Mouse (Mus musculus) heart, embryonic 14.5 days (tissue): ENCODE measurements around the gene Mrvi1. TPM values are rescaled to one million over a fixed set of nuclear protein-coding genes. Genes with fewer than 3 reads are reported as not detected.

Experiments
- ATAC-seq: fragments of 200-750 bp; cut with Nextera tagmentation; 2 replicates; pipeline ENCODE4 v1.8.0; 2017; ENCODE audit warnings: low read depth, moderate TSS enrichment; ENCODE audit not compliant: insufficient number of reproducible peaks, insufficient read depth, low FRiP score
- H3K27ac ChIP-seq, 2 experiments: fragments of 200-500 bp in 1 of 2; fragments of 300-500 bp in 1 of 2; sonication (generic) in 1 of 2; replicated peaks in 1 of 2; 2 replicates each; pipeline ENCODE4 v1.5.1; 2012 to 2014; ENCODE audit warnings: low read depth in 2 of 2, low read length in 2 of 2, control low read depth in 1 of 2, mild to moderate bottlenecking in 1 of 2, mixed read lengths in 1 of 2; ENCODE audit not compliant: control insufficient read depth in 1 of 2, insufficient read depth in 1 of 2
- H3K27me3 ChIP-seq: fragments of 300-500 bp; sonication (generic); 2 replicates; pipeline ENCODE4 v1.6.1; 2014; ENCODE audit warnings: mild to moderate bottlenecking, low read length, control low read depth; ENCODE audit not compliant: control insufficient read depth, insufficient read depth
- H3K36me3 ChIP-seq: fragments of 300-500 bp; sonication (generic); 2 replicates; pipeline ENCODE4 v1.6.1; 2014; ENCODE audit warnings: mild to moderate bottlenecking, control low read depth, low read length, mixed read lengths; ENCODE audit not compliant: control insufficient read depth, insufficient read depth
- H3K4me1 ChIP-seq, 2 experiments: fragments of 200-500 bp in 1 of 2; fragments of 300-500 bp in 1 of 2; sonication (generic) in 1 of 2; 2 replicates each; pipeline ENCODE4 v1.6.1; 2012 to 2014; ENCODE audit warnings: low read length in 2 of 2, control low read depth in 1 of 2, mixed read lengths in 1 of 2; ENCODE audit not compliant: control insufficient read depth in 2 of 2, insufficient read depth in 2 of 2
- H3K4me2 ChIP-seq: fragments of 300-500 bp; sonication (generic); 2 replicates; pipeline ENCODE4 v1.6.1; 2014; ENCODE audit warnings: mild to moderate bottlenecking, low read length
- H3K4me3 ChIP-seq, 2 experiments: fragments of 200-500 bp in 1 of 2; fragments of 300-500 bp in 1 of 2; sonication (generic) in 1 of 2; 2 replicates each; pipeline ENCODE4 v1.5.1; 2012 to 2014; ENCODE audit warnings: low read length in 2 of 2, mild to moderate bottlenecking in 2 of 2, control low read depth in 1 of 2, low read depth in 1 of 2, moderate library complexity in 1 of 2; ENCODE audit not compliant: control insufficient read depth in 1 of 2, insufficient read depth in 1 of 2
- H3K9ac ChIP-seq: fragments of 300-500 bp; sonication (generic); 2 replicates; pipeline ENCODE4 v1.6.1; 2014; ENCODE audit warnings: mild to moderate bottlenecking, low read length
- H3K9me3 ChIP-seq: fragments of 300-500 bp; sonication (generic); 2 replicates; pipeline ENCODE4 v1.6.1; 2016; ENCODE audit warnings: low read length, control low read depth; ENCODE audit not compliant: control insufficient read depth
- WGBS: fragments of 180-500 bp; shearing (Covaris S2); extraction: QIAGEN DNeasy Blood & Tissue Kit; methylation state at CpG from one replicate; pipeline ENCODE4 v1.1.7; 2014; 5-methylcytosine and 5-hydroxymethylcytosine counted together
- polyA plus RNA-seq: library from polyadenylated mRNA; unstranded; fragments of >200 nt; fragmentation: Nextera tagmentation; extraction: Ambion mirVana; gene quantifications from 2 replicates; pipeline ENCODE4 v1.2.1, GENCODE M21; 2014

Mrvi1 gene
- polyA plus RNA-seq, 1 experiment from 2014 or later: 6.3 TPM

DNA sequence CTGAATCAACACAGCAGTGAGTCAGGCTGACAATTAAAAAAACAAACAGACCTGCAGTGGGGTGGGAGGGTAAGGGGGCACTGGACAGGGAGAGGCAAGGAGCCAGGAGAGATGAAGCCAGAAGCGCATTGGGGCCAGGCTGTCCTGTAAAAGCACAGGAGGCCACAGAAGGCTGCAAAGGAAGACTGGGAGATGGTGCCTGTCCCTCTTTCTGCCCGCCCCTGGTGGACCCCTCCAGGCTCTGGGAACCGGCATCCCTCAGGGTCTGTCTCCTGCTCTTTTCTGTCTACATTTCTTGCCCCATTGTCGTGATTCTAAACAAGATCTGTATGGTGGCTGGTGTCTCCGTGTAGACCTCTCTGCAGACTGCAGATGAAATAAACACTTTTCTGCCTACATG is 33.5 kb upstream of the Mrvi1 start:
- H3K9ac ChIP-seq: no peak overlapping the region
- H3K4me1 ChIP-seq: peaks cover 0 to 2% of the 10 kb centered on the region in 2 experiments; a peak in 2 of 4 replicates
- no peaks in the 10 kb centered on the region for H3K27me3 ChIP-seq
- no peaks in the 10 kb centered on the region for H3K36me3 ChIP-seq
- H3K4me3 ChIP-seq: no peak overlapping the region
- no peak for ATAC-seq
- 64% methylated on average over 5 of the region's 5 CpGs for WGBS
- H3K27ac ChIP-seq: no peak overlapping the region
- H3K4me2 ChIP-seq: no peak overlapping the region
- no peaks in the 10 kb centered on the region for H3K9me3 ChIP-seq

DNA sequence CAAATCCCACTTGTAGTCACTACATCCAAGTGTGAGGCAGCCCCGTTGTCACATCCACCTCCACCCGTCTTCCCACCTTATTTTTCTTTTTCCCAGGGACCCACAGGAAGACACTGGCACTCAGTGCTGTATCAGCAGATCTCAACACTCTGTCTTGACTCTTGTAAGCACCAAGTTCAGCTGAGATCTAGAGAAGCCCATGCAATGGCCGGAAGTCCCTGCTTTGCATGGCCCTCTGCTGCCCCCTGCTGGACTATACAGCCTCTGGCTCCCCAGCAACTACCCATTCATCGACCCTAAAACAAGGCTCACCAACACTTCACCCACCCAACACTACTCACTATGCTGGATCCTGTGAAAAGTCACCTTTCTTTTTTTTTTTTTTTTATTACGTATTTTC is 32.6 kb upstream of the Mrvi1 start:
- Histone ChIP-seq H3K27me3 (no peaks in the 10 kb centered on the region), H3K27ac (no peak overlapping the region), H3K9ac (no peak overlapping the region), H3K36me3 (no peaks in the 10 kb centered on the region), H3K9me3 (no peaks in the 10 kb centered on the region), H3K4me2 (no peak overlapping the region), H3K4me1 (peaks cover 0 to 2% of the 10 kb centered on the region in 2 experiments; a peak in 2 of 4 replicates), H3K4me3 (no peak overlapping the region)
- 9% methylated on average over 5 of the region's 5 CpGs for WGBS
- peak; percentile 15; the same call in 1 of the 2 replicates for ATAC-seq

DNA sequence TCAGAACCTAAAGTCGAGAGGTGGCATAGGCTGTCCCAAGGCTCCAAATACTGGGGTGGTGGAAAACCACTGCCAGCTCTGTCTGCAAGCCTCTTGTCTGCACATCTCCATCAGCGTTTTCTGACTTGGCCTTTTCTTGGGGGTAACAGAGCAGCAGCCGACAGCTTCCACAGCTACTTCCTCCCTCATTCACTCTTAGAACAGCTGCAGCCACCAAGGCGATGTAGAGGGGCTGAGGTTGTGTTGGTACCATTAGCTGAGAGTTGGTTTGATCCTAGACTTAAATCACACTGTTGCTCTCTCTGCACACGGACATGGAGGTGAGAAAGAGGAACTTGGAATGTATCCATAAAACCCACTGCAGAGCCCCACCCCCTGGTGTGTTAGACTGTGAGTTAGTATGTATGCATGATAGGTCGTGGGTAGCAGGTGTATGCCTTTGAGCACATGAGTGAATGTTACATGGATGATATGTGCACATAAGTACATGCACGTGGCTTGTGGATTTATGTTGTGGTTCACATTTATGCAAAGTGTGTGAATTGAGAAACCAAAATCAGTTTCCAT is 31.9 kb upstream of the Mrvi1 start:
- ATAC-seq: no peak
- H3K36me3 ChIP-seq: no peaks in the 10 kb centered on the region
- H3K4me2 ChIP-seq: no peak overlapping the region
- H3K27ac ChIP-seq: no peak overlapping the region
- WGBS: 74% methylated on average over 7 of the region's 7 CpGs
- peaks cover 0 to 2% of the 10 kb centered on the region in 2 experiments; a peak in 2 of 4 replicates for H3K4me1 ChIP-seq
- H3K4me3 ChIP-seq: no peak overlapping the region
- no peak overlapping the region for H3K9ac ChIP-seq
- H3K9me3 ChIP-seq: no peaks in the 10 kb centered on the region
- H3K27me3 ChIP-seq: no peaks in the 10 kb centered on the region

DNA sequence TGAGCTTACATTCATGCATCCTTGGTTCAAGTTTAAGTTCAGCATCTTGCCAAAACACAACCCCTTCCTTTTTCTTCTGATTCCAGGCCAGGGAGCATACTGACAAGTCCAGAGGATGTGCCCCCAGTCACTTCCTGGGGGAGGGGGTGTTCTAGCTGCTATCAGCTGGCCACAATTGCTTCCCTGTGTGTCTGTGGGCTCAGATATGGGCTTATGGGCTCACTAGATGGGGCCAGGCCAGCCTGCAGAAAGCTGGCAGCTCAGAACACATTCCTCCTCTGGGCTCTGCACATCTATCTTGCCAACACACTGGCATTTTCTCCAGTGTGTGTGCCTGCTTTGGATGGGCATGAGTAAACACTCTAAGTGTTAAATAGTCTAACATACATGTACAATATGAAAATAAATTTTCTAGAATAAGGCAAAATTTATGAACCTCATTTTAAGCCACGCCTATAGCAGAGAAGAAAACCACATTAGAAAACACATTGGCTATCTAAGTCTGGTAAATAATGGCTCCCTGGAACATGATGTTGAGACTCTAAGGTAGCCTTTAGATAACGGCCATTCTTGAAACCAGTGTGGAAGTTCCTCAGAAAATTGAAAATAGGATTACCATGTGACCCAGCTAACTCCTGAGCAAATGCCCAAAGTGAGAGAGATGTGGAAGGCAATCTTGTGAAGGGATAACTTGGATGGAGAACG is 22.0 kb upstream of the Mrvi1 start:
- WGBS: 88% methylated on average over 3 of the region's 3 CpGs
- Histone ChIP-seq H3K4me3 (no peak overlapping the region), H3K9ac (no peak overlapping the region), H3K27ac (no peak overlapping the region), H3K27me3 (no peaks in the 10 kb centered on the region), H3K9me3 (no peaks in the 10 kb centered on the region), H3K36me3 (no peaks in the 10 kb centered on the region), H3K4me1 (peaks cover 2 to 6% of the 10 kb centered on the region in 2 experiments; a peak in 3 of 4 replicates), H3K4me2 (no peak overlapping the region)
- ATAC-seq: no peak

DNA sequence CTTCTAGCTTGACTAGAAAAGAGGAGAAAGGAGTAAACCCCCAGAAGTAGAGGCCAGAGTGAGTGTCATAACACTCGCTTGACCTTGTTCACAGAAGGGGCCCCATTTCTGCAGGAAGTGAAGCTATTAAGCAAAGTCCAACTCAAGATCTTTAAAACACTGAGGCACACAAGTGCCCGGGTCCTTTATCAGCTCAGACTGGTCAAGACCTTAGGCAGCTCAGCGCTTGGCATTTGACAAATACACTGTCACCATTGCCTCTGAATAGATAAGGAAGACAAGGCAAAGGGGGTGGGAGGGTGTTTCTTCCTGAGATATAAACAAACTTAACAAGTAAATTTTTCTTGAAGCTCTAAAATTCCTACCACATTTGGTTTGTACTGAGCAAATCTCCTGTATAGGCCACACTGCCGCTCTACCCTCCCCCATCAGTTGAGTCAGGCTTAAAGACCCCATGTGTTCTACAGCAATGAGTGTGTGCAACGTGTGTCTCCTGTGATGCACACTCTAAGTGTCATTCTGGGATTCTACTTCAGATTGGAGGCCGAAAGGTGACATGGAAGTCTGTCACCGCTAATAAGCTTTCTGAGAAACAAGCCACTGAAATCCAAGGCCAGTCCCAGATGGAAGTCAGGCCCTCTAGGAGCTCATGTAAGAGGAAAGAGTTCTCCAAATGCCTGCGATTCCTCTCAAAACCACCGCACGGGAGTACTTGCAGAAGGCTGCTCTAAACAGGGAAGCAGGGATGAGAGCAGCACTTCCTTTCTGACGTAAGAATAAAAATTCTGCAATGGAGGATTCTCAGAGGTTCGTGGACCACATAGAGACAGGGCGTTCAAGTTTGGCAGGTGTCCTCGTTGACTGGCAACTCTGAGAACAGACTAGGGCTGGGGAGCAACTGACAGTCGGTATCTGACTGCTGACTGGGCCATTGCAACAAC is 16.9 kb upstream of the Mrvi1 start:
- Histone ChIP-seq H3K27ac (no peak overlapping the region), H3K4me1 (peaks cover 6 to 7% of the 10 kb centered on the region in 2 experiments; a peak in 3 of 4 replicates)
- no peak for ATAC-seq

DNA sequence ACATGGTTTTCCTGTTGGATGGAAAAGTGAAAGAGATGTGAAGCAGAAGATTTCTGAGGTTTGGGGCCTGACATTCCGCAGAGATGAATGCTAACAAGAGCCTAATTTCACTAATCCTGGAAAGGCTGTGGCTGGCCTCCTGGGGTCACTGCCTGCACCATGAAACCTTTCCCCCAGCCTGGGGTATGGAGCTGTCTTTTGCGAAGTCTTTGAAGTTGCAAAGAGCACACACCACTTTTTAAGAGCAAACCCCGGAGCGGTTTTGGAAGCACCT is 8.9 kb upstream of the Mrvi1 start:
- ATAC-seq: no peak
- no peaks in the 10 kb centered on the region for H3K27me3 ChIP-seq
- no peaks in the 10 kb centered on the region for H3K36me3 ChIP-seq
- H3K9me3 ChIP-seq: no peaks in the 10 kb centered on the region
- WGBS: 67% methylated on average over 4 of the region's 4 CpGs
- no peak overlapping the region for H3K27ac ChIP-seq
- H3K4me1 ChIP-seq: peaks cover 11 to 18% of the 10 kb centered on the region in 2 experiments
- H3K4me3 ChIP-seq: no peak overlapping the region
- no peak overlapping the region for H3K4me2 ChIP-seq
- no peak overlapping the region for H3K9ac ChIP-seq

More for the DNA sequence above, 16.9 kb upstream of the Mrvi1 start:
- Histone ChIP-seq H3K4me3 (no peak overlapping the region), H3K9ac (no peak overlapping the region), H3K27me3 (no peaks in the 10 kb centered on the region), H3K4me2 (no peak overlapping the region), H3K36me3 (no peaks in the 10 kb centered on the region), H3K9me3 (no peaks in the 10 kb centered on the region)
- WGBS: 55% methylated on average over 15 of the region's 15 CpGs

DNA sequence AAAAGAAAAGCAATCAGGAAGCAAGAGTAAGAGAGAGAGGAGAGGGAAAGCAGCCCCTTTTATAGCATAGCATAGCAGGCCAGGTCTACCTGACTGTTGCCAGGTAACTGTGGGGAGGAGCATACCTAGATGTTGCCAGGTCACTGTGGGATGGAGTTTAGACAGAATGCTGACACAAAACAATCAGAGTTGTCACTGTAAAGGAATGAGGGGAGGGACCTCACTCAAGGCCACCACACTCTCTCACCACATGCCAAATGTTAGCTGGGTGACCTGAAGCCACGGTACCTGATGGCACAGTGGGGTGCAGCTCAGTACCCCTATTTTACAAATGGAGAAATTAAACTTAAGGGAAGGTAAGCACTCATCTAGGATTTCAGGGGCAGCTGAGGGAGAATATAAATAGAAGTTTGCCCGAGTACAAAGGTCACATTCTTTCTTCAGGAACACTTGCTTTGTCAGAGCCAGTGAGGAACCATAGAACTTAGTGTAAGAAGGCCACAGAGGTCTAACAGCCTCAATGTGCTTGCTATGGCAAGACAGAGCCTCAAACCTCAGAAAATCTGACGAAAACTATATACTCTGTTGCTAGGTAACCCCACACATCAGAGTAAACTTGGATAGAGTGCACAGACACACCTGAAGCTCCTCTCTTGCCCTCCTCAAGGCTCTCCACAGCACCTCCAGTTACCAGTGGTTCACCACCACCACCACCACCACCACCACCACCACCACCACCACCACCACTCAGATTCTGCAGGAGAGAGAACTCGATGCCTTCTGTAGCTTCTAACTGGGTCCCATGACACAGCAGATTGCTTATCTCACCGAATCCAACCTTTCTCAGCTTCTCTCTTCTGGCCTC is 8.3 kb upstream of the Mrvi1 start:
- H3K36me3 ChIP-seq: no peaks in the 10 kb centered on the region
- H3K4me1 ChIP-seq: peaks cover 17 to 23% of the 10 kb centered on the region in 2 experiments
- no peak overlapping the region for H3K4me3 ChIP-seq
- no peak overlapping the region for H3K9ac ChIP-seq
- WGBS: 46% methylated on average over 5 of the region's 5 CpGs
- no peak overlapping the region for H3K4me2 ChIP-seq
- no peaks in the 10 kb centered on the region for H3K27me3 ChIP-seq
- no peak overlapping the region for H3K27ac ChIP-seq
- no peak for ATAC-seq
- H3K9me3 ChIP-seq: no peaks in the 10 kb centered on the region
